Mouse (Mus musculus): Measurements from ENCODE around the gene Baz2a.
"Not testable (repeated sequence)": the region's sequence is repeated elsewhere in the genome, so short reads cannot be mapped to it uniquely, and the experiment has no call there.

Baz2a gene

DNA sequence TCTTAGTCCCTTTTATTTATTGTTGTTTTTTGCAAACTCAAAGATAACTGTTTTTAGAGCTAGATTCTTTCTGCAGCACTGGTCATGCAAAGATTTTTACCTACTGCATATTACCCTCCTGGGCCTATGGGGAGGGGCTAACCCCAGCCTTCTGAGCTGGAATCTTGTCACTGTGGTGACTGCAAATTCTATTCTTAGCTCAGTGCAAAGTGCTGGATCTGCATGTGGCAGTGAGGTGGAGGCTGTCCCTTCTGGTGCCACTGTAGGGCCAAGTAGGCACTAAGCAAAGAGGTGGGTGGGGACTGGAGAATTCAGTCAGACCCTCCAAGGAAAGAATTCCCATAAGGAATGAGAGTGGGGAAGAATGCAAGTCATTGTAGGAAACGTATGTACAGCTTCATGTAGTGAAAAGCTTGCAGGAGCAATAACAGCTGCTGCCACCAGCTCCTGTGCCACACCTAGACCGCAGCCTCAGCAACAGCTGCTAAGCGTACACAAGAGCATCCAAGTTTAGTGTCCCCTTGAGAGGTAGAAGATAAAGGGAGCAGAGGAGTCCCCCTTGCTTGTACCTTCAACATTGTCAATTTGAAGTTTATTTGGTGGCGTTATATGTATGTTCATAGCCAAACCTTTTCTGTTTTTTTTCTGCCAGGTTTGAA lies 18.9 kb downstream of the Baz2a start:
- in situ Hi-C loops (cut with MseI, MboI), result no loop called here

DNA sequence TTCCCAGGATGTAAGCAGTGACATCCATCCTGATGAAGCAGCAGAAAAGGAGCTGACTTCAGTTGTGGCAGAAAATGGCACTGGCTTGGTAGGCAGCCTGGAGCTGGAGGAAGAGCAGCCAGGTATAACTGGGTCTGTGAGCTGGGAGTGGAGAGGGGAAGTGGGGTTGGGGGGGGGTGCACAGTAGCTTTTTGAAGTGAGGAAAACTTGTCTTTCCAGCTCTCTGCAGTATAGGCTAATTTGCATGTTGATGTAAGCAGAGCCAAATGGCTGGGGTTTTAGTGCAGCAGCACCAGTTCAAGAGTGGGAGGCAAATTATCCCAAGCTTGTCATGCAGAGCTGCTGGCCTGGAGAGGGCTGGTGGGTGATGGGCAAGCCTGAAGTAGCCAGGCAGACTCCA lies 19.9 kb downstream of the Baz2a start:
- in situ Hi-C loops (cut with MseI, MboI), result no loop called here

DNA sequence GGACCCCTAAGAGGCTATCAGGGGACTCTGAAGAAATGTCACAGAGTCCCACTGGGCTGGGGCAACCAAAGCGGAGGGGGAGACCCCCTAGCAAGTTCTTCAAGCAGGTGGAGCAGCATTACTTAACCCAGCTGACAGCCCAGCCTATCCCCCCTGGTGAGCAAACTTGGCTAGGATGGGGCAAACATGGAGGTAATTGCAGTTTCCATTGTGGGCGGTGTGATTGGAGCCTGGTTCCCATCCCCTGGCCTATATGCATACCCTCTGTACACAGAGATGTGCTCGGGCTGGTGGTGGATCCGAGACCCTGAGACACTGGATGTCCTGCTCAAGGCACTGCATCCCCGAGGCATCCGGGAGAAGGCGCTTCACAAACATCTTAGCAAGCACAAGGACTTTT lies 32.5 kb downstream of the Baz2a start:
- in situ Hi-C loops (cut with MseI, MboI), result no loop called here

DNA sequence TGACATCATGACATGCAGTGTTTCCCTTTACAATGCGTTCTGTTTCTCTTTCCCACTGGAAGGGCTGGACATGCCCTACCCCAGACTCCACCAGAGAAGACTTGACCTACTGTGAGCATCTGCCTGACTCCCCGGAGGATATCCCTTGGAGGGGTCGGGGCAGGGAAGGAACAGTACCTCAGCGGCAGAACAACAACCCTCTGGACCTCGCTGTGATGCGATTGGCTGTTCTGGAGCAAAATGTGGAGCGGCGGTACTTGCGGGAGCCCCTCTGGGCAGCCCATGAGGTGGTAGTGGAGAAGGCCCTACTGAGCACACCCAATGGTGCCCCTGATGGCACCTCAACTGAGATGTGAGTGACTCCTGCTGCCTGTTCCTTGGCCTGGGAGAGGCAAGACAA lies 33.5 kb downstream of the Baz2a start:
- in situ Hi-C loops (cut with MseI, MboI), result no loop called here

DNA sequence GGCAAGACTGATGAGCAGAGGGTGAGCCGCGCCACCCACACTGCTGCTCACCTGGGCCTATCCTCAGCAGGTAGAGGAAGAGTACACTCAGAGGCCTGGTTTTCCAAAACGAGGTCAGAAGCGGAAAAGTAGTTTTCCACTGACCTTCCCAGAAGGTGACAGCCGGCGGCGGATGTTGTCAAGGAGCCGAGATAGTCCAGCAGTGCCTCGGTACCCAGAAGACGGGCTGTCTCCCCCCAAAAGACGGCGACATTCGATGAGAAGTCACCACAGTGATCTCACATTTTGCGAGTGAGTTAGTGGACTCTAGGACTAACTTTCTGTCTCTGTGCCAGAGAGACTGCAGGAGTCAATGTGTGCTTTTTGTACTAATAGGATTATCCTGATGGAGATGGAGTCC lies 34.6 kb downstream of the Baz2a start:
- in situ Hi-C loops (cut with MseI, MboI), result no loop called here

DNA sequence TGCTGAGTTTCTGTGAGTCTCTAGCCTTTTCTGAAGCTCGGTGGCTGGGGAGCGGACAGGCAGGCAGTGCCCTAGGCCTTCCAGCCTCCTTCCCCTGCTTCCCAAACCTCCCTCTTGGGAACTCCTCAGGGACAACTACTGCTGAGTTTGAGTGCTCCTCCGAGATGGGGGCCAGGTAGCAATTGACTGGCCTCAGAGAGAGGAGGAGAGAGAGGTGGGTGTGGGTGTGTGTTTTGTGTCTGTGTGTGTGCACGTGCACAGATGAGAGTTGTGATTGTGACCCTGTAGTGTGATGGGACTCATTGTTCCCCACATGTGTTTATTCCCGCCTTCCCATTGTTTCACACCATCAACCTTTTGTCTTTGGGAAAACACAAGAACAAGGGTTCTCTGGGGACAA lies 36.1 kb downstream of the Baz2a start:
- in situ Hi-C loops (cut with MseI, MboI), result no loop called here

DNA sequence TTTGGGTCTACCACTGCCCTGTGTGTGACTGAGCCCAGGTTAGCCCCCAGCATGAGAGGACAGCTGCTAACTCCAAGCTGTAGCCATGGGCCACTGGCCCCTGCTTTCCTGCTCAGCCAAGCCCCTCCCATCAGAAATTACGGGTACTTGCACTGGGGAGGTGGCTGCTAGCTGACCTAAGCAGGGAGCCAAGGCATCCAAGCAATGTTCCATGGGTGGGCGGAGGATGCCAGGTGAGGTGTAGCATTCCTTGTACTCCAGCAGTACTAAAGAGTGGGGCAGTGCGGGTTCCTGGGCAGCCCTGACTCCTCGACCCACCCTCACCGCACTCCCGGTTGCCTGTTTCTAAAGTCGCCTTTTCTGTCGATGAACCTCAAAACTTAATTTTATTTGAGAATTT lies 36.8 kb downstream of the Baz2a start:
- in situ Hi-C loops (cut with MseI, MboI), result no loop called here

DNA sequence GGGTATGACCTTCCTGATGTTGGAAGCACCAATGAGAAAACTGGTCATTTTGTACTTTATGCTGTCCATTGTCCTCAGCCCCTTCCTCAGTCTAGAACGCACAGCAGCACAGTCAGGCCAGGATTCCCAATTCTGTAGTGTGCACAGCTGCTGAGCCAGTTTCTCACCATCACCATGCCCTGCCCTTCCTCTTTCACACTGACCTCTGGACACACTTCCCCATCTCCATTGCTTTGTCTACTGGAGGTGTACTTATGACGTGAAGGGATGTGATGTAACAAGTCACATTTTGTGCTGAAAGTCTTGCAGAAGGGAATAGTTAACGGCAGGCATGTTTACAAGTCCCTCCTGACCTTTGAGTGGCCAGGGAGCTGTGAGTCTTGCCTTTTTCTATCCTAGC lies 39.9 kb downstream of the Baz2a start:
- in situ Hi-C loops (cut with MseI, MboI), result no loop called here

DNA sequence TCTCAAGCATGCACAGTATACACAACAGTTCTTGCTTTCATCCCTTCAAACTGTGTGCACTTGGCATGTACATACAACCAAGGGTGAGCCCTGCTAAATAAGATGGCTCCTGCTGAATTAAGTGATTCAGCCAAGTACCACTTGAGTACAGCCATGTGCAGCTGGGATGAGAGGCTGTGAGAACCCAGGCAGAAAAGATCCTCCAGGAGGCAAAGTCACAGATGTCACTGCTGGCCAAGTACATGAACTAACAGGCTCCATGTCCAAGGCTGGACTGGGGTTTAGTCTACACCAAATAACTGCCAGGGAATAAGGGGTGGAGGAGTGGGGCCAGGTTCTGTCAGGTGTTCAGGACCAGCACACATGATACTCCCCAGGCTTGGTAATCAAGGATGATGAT lies 40.4 kb downstream of the Baz2a start:
- in situ Hi-C loops (cut with MseI, MboI), result no loop called here

DNA sequence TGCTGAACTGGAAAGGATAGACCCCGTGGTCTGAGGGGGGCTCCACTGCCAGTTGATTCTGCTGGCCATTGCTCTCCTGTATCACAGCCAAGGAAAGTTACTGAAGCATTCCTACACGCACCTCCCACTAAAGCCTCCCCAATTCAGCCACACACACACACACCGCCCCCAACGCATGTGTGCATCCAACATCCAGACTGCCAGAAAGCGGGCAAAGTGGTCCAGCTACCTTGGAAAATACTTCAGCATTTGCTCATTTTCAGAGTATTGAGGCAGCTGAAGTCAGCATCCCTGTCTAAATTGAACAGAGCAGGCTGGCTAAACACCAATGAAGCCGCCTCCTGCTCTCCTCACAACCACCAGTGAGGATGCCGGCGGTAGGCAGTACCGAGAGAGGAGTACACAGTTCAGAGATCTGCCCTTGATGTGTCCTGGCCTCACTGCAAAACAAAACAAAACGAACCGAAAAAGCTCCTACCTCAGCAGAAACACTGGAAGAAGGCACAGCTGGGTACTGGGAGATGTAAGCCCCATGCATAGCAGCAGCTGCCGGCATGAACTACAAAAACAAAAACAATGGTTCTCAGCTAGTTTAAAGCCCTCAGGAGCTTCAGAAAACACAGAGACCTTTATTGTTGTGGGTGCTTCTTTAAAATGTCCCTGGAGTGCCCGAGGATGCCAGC lies 42.4 kb downstream of the Baz2a start:
- in situ Hi-C loops (cut with MseI, MboI), result no loop called here

DNA sequence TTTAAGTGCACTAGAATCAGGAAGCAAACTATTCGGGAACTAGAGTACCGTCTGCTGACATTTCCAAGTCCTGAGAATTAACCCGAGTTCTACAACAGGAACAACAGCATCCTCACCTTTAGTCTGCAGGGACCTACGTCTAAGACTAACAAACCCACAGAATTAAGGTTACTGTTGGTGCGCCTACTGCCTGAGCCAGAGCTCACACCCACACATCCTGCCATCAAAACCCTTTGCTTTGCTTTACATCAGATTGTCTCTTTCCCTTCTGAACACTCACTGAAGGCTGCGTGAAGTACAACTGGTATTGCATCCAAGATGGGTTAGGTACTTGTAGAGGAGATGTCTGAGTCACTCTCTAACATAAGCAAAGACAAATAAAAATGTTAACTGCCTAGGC lies 44.0 kb downstream of the Baz2a start:
- in situ Hi-C loops (cut with MseI, MboI), result no loop called here

DNA sequence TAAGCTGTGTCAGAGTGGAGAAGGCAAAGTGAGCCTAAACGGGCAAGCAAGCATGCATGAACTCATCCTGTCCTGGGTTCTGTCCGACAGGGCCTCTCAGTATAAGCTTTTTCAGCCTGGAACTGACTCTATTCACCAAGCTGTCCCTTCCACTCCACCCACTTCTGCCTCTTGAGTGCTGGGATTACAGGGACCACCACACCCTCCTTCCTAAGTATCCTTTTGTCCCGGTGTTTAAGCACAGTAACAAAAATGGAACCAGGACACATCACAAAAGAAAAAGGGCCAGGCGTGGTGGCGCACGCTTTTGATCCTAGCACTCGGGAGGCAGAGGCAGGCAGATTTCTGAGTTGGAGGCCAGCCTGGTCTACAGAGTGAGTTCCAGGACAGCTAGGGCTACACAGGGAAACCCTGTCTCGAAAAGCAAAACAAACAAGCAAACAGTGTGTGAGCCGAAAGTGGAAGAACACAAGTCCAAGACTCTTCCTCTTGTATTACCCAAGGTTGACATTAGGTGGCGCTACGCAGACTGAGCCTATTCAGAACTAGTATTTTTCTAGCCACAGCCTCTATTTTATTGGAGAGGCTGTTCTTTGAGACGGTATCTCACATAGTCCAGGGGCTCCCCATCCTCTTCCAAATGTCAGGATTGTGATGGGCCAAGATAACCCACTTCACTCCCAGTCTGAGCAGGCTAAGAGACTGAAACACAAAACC lies 49.0 kb downstream of the Baz2a start:
- in situ Hi-C loops (cut with MseI, MboI), result loop anchor here (5.0 kb wide), 2 partner anchors 37 to 47 kb away; no protein-coding TSS in a partner anchor

DNA sequence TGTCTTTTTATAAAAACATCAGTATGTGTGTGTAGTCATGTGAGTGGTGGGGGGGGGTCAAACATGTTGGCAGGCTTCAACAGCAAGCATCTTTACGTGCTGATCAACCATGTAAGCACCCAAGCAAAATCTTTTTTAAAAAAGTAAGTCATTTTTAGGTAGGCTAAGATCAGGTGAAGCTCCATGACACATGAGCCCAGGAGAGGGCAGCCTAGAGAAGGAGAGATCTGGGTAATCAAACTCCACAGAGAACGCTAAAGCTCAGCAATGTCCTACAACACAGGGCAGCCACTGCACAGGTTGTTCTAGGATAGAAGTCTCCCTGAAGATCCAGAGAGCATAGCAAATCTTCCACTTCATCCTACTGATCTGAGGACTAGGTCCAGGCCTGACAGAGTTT lies 50.8 kb downstream of the Baz2a start:
- in situ Hi-C loops (cut with MseI, MboI), result loop anchor here (5.0 kb wide), 2 partner anchors 35 to 45 kb away; no protein-coding TSS in a partner anchor

DNA sequence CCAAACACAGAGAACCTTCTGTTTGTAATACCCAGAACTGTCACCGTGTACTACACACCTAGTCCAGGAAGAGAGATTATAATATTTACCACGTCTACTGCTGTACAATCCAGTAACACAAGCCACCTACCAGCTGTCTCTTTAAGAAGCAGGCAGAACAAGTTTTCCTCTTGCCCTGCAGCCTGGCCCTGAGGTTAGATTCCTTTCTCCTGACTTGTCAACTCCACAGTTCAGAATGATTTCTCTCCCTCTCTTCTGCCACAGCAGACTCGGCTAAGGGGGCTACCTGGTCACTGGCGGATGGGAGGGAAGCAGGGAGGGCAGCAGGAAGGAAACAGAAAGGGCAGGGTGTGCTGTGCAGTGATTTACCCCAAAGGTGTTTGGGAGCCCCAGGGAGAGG lies 52.3 kb downstream of the Baz2a start:
- in situ Hi-C loops (cut with MseI, MboI), result loop anchor here (5.0 kb wide), 2 partner anchors 34 to 44 kb away; no protein-coding TSS in a partner anchor

DNA sequence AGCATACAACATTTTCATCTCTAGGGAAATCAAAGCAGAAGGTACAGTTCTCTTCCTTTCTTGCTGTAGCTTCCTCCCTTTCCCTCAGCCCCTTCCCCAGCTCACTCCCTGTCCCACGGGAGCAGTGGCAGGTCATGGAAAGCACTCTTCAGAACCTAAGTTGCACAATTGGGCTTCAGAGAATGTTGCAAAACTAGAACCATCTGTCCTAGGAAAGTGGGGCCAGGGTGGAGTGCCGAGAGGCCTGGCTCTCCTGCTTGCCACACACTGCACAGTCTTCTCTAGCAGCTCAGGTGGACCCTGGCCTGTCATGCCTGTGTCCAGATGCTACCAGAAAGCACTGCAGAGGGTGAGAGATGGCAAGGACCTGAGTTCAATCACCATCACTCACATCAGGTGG lies 53.6 kb downstream of the Baz2a start:
- in situ Hi-C loops (cut with MseI, MboI), result loop anchor here (5.0 kb wide), 2 partner anchors 32 to 42 kb away; no protein-coding TSS in a partner anchor

DNA sequence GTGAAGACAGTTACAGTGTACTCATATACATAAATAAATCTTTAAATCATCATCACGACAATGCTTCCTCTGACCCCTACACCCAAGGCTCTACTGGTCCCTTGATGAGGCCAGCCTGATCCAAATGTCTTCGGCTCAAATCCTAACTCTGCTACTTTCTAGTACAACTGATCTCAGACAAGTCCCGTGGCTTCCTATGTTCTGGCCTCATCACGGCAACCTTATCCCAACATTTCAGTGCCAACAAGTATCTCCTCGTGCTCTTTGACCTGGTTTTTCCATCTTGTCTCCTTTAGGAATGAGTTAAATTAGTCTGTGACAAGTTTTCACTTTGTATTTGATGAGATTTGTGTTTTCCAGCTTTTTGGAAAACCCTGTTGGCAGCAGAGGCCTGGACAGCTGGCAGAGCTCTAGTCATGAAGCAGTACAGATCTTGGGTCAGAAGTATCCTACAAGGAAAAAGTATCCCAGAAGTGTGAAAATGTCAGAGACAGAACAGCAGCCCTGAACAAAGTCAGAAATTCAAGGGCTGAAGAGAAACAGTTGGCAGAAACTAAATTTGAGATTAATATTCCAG lies 57.5 kb downstream of the Baz2a start:
- in situ Hi-C loops (cut with MseI, MboI), result no loop called here

DNA sequence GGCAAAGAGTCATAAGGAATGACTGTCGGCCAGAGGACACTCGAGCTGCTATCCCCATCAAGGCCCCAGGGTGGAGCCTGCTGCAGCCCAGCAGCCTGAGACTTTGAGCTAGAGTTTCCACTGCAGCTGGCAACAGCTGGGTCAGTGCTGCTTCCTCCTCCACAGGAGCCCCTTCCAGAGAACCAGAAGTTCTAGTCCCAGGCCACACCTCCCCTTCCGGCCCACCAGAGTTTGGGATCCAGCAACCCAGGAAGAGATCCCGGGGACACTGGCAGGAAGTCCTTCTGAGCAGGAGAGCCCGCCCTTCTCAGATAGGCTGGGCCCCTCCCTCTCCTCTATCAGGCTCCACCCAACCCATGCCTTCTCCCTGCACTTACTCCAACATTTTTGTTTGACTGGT lies 58.2 kb downstream of the Baz2a start:
- in situ Hi-C loops (cut with MseI, MboI), result no loop called here

DNA sequence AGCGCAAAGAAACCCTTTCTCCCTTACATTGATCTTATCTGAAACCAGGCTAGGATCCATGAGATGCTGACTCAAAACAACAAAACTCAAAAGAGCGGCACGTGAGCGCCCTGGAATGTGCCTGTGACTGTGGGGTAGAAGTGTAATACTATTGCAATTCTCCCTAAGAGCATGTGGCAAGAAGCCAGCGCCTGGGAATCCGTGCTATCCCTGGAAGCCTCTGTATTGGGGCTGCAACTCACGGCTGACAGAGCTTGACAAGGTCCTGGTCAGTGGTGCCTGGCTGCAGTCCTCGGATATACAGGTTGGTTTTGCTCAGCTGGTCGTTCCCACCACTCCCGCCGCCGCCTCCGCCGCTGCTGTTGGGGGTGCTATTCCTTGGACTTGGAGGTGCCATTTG lies 59.6 kb downstream of the Baz2a start:
- in situ Hi-C loops (cut with MseI, MboI), result no loop called here

DNA sequence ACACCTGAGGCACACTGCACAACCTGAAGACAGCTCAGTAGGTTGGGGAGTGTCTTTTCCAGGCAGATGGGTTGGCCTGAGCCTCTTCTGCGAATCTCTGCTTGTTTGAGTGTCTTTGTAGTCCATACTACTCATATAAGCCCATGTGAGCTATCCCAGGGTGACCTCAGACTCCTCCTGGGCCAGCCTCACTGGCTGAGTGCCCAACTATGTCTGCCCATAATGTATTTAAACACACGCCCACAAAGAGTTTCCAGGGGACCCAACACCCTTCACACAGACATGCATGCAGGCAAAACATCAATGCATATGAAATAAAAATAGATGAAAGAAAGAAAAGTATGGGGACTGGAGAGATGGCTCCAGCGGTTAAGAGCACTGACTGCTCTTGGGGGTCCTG lies 62.6 kb downstream of the Baz2a start:
- in situ Hi-C loops (cut with MseI, MboI), result no loop called here

DNA sequence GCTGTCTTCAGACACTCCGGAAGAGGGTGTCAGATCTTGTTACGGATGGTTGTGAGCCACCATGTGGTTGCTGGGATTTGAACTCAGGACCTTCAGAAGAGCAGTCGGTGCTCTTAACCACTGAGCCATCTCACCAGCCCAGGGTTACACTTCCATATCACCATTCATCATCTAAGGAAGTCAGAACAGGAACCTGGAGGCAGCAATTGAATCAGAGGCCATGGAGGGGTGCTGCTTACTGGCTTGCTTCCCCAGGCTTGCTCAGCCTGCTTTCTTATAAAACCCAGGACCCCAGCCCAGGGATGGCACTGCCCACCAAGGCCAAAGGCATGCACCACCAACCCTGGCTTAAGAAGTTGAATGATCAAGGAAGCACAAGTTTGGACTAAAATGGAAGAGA lies 74.3 kb downstream of the Baz2a start:
- in situ Hi-C loops (cut with MseI, MboI), result not testable (repeated sequence)

DNA sequence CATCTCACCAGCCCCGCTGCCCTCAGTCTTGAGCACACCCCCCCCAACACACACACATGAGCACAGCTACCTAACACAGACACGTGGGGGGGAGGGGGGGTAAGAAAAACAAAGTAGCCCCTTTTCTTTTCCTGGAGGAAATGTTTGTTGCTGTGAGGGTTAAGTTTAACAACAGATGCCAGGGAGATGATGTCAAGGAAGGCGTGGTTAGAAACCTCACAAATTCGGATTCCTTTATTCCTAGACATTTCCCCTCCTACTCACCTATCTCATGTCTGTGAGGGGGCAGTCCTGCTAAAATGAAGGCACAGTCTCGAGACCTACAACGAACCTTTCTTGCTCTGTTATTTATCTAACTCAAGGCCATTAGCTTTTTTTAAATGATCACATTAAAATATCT lies 75.7 kb downstream of the Baz2a start:
- in situ Hi-C loops (cut with MseI, MboI), result no loop called here

DNA sequence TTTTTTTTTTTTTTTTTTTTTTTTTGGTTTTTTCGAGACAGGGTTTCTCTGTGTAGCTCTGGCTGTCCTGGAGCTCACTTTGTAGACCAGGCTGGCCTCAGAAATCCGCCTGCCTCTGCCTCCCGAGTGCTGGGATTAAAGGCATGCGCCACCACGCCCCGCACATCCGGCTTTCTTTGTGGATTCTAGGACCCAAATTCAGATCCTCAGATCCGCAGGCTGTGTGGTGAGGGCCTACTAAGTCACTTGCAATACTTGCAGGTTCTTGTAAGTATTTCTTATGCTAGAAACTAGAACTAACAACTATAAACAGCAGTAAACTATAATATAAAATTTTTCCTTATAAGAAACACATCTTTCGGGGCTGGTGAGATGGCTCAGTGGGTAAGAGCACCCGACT lies 80.0 kb downstream of the Baz2a start:
- in situ Hi-C loops (cut with MseI, MboI), result not testable (repeated sequence)

Measured in mouse trophoblast stem cell (cell line).